Mouse (Mus musculus): Measurements from ENCODE around the gene Pla2g12a.

Gene Pla2g12a

GRCm38 (mm10) chr3:129878405-129879021 is at the start of gene Pla2g12a:
Gene Pla2g12a, plus strand, starts transcription at chr3:129878606.
- peak; percentile 89 for DNase-seq

- peak; percentile 21 for DNase-seq
Measured at GRCm38 (mm10) chr3:129830626-129831025, 47.8 kb upstream of the Pla2g12a start.

GRCm38 (mm10) chr3:129831035-129831568 is 47.3 kb upstream of the Pla2g12a start, which contains the start of gene Gar1:
Gene Gar1, minus strand, starts transcription at chr3:129831396.
- DNase-seq = peak; percentile 98

GRCm38 (mm10) chr3:129835388-129835934 is 42.9 kb upstream of the Pla2g12a start, which contains the start of gene Cfi:
Gene Cfi, plus strand, starts transcription at chr3:129835884.
- DNase-seq = peak; percentile 50

- DNase-seq = peak; percentile 56
Measured at GRCm38 (mm10) chr3:129836051-129836697, 42.2 kb upstream of the Pla2g12a start.

GRCm38 (mm10) chr3:129836965-129837364 is 41.4 kb upstream of the Pla2g12a start:
- DNase-seq = no peak

- DNase-seq = no peak
Measured at GRCm38 (mm10) chr3:129838017-129838416, 40.4 kb upstream of the Pla2g12a start.

- no peak for DNase-seq
Measured at GRCm38 (mm10) chr3:129845868-129846267, 32.5 kb upstream of the Pla2g12a start.

- DNase-seq = no peak
Measured at GRCm38 (mm10) chr3:129846846-129847245, 31.6 kb upstream of the Pla2g12a start.

- no peak for DNase-seq
Measured at GRCm38 (mm10) chr3:129862592-129862991, 15.8 kb upstream of the Pla2g12a start.

- peak; percentile 71 for DNase-seq
Measured at GRCm38 (mm10) chr3:129863698-129864097, 14.7 kb upstream of the Pla2g12a start.

GRCm38 (mm10) chr3:129877327-129877726 is 1.1 kb upstream of the Pla2g12a start:
- DNase-seq = no peak

GRCm38 (mm10) chr3:129879131-129879757 is 838 bp downstream of the Pla2g12a start:
- DNase-seq = peak; percentile 51

- no peak for DNase-seq
Measured at GRCm38 (mm10) chr3:129879913-129880312, 1.5 kb downstream of the Pla2g12a start.

GRCm38 (mm10) chr3:129880925-129881593 is 2.7 kb downstream of the Pla2g12a start:
- DNase-seq = peak; percentile 12

GRCm38 (mm10) chr3:129885577-129885976 is 7.2 kb downstream of the Pla2g12a start:
- DNase-seq = no peak

- no peak for DNase-seq
Measured at GRCm38 (mm10) chr3:129886430-129886829, 8.0 kb downstream of the Pla2g12a start.

GRCm38 (mm10) chr3:129887779-129888517 is 9.5 kb downstream of the Pla2g12a start:
- no peak for DNase-seq

- DNase-seq = no peak
Measured at GRCm38 (mm10) chr3:129892003-129892402, 13.6 kb downstream of the Pla2g12a start.

GRCm38 (mm10) chr3:129893143-129893542 is 14.7 kb downstream of the Pla2g12a start:
- no peak for DNase-seq

- no peak for DNase-seq
Measured at GRCm38 (mm10) chr3:129896591-129896990, 18.2 kb downstream of the Pla2g12a start.

GRCm38 (mm10) chr3:129898886-129899285 is 20.5 kb downstream of the Pla2g12a start:
- peak; percentile 22 for DNase-seq

Data from lung, postnatal 36 days (tissue).